In the genomic region with DNA sequence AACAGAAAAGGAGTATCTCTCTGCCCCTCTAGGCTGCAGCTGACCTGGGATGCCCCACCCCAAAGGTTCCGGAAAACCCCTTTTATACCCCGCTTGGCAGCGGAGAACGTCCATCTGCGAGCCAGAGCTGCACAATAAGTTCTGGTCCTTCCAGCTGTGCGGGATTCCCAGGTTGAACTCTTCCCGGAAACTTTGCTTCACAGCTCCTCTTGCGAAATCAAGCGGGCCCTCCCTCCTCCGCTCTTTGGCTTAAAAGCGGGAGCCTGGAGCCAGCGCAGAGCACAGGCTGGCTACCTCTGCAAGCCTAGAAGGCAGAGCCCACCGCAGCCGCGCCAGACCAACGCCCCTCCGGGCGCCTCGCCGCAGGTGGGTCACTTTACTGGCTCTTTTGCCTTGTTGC, we compare ENCODE assay signal across 8 mouse cellular contexts. TPM values are rescaled to one million over a fixed set of nuclear protein-coding genes. Genes with fewer than 3 reads are reported as not detected.
DNase-seq lines count a peak whose midpoint lies in the region; ATAC-seq lines count a peak whose summit lies in the region.

A gene (plus strand): TSS at position 282 of the 400 bp plus-strand sequence.

- H3K9me3 ChIP-seq in heart, embryonic 14.5 days (ENCODE audit: control insufficient read depth, low read length) = no peaks in the 10 kb centered on the region
- H3K9me3 ChIP-seq in stomach, embryonic 14.5 days (ENCODE audit: control insufficient read depth, low read depth, low read length) = no peaks in the 10 kb centered on the region

- H3K4me1 ChIP-seq in heart, embryonic 14.5 days (ENCODE audit: control insufficient read depth in 2 of 2, insufficient read depth in 2 of 2, low read length in 2 of 2) = 0 out of 4 replicates have a peak, but pooled peaks cover 0 to 4% of the 10 kb centered on the region in 2 experiments
- no peaks in the 10 kb centered on the region for H3K4me1 ChIP-seq in stomach, embryonic 14.5 days (ENCODE audit: control insufficient read depth, insufficient read depth, low read length)

- peak; percentile 64; the same call in 1 of the 2 replicates for ATAC-seq in frontal cortex, adult (ENCODE audit: low TSS enrichment)
- ATAC-seq in heart, embryonic 14.5 days (ENCODE audit: insufficient number of reproducible peaks, insufficient read depth, low FRiP score, low read depth) = no peak
- ATAC-seq in stomach, embryonic 14.5 days (ENCODE audit: insufficient number of reproducible peaks, insufficient read depth, low FRiP score, low read depth) = peak; percentile 53; the same call in 1 of the 2 replicates

- DNase-seq in frontal cortex, postnatal 25 days (ENCODE audit: low spot score in 2 of 2) = no peak
- DNase-seq in fat pad, adult 2 months (ENCODE audit: extremely low read depth, low read depth, low spot score) = peak; percentile 80
- DNase-seq in kidney, postnatal 10 days = peak; percentile 47
- DNase-seq in lung, postnatal 36 days = peak; percentile 74
- DNase-seq in cerebellum, adult 11-12 months = no peak

- peak within 1 kb of the TSS; percentile 69 for H3K4me2 ChIP-seq in heart, embryonic 14.5 days (ENCODE audit: low read length)
- H3K4me2 ChIP-seq in stomach, embryonic 14.5 days (replicated peaks; ENCODE audit: low read depth, low read length) = peak within 1 kb of the TSS; percentile 54

- H3K27ac ChIP-seq in heart, embryonic 14.5 days (replicated peaks in 1 of 2; ENCODE audit: control insufficient read depth in 1 of 2, insufficient read depth in 1 of 2, low read depth in 2 of 2, low read length in 2 of 2) = no peak within 1 kb of the TSS
- no peak within 1 kb of the TSS for H3K27ac ChIP-seq in stomach, embryonic 14.5 days (ENCODE audit: low read length)

- H3K36me3 ChIP-seq in heart, embryonic 14.5 days (ENCODE audit: control insufficient read depth, insufficient read depth, low read length) = no peaks in the 10 kb centered on the region
- H3K36me3 ChIP-seq in stomach, embryonic 14.5 days (ENCODE audit: control insufficient read depth, insufficient read depth, low read length) = no peaks in the 10 kb centered on the region

- WGBS in heart, embryonic 14.5 days = 4% methylated on average over 20 of the region's 20 CpGs
- WGBS in stomach, embryonic 14.5 days = 3% methylated on average over 18 of the region's 20 CpGs

- H3K4me3 ChIP-seq in heart, embryonic 14.5 days (ENCODE audit: control insufficient read depth in 1 of 2, insufficient read depth in 1 of 2, low read depth in 1 of 2, low read length in 2 of 2) = peak within 1 kb of the TSS; percentile 29 to 36
- peak within 1 kb of the TSS; percentile 24 for H3K4me3 ChIP-seq in stomach, embryonic 14.5 days (ENCODE audit: low read depth, low read length)

- peak within 1 kb of the TSS; percentile 65 for H3K9ac ChIP-seq in heart, embryonic 14.5 days (ENCODE audit: low read length)
- 0 out of 2 replicates have a peak within 1 kb of the TSS, but pooled peaks have one; percentile 14 for H3K9ac ChIP-seq in stomach, embryonic 14.5 days (replicated peaks; ENCODE audit: low read depth, low read length)

- no peaks in the 10 kb centered on the region for H3K27me3 ChIP-seq in heart, embryonic 14.5 days (ENCODE audit: control insufficient read depth, insufficient read depth, low read length)
- no peaks in the 10 kb centered on the region for H3K27me3 ChIP-seq in stomach, embryonic 14.5 days (ENCODE audit: control insufficient read depth, insufficient read depth, low read length)

RNA-seq across cellular contexts. Expression of the gene that starts here (rescaled TPM):
- 0.49 and 0.58 TPM in 2 replicates for polyA plus RNA-seq in heart, embryonic 14.5 days (2014; fragmentation: Nextera tagmentation; extraction: Ambion mirVana)
- 3.4 and 4.7 TPM in 2 replicates for polyA plus RNA-seq in stomach, embryonic 14.5 days (2014; fragmentation: Nextera tagmentation; extraction: Ambion mirVana)

Comparison
In these comparisons a context has a peak if more than half of its experiments do, and no peak if none do; other contexts are left out.
1. DNase-seq: peak in fat pad, adult 2 months (single experiment), kidney, postnatal 10 days (single experiment) and lung, postnatal 36 days (single experiment); none in frontal cortex, postnatal 25 days (0 of 2) and cerebellum, adult 11-12 months (single experiment).